Mouse (Mus musculus) leukemia stem cell, adult 10-12 weeks (primary cell): Measurements from ENCODE around the gene Rpl29. TPM values are rescaled to one million over a fixed set of nuclear protein-coding genes. Genes with fewer than 3 reads are reported as not detected.

Experiments
- polyA plus RNA-seq: library from polyadenylated mRNA; stranded (reverse); fragments of >175 nt; gene quantifications from 2 replicates; pipeline ENCODE4 v1.2.3, GENCODE M21; 2012; ENCODE audit warnings: low replicate concordance

The Rpl29 gene
- 53.8 and 70.0 TPM in 2 replicates for polyA plus RNA-seq

GRCm38 (mm10) chr9:106429221-106430014 is at the start of gene Rpl29:
Gene Rpl29, plus strand, starts transcription at chr9:106429454.

GRCm38 (mm10) chr9:106447348-106447747 is 18.1 kb downstream of the Rpl29 start, which contains the start of the genes Abhd14b and Abhd14a:
Gene Abhd14b, plus strand, starts transcription at chr9:106447459.
Gene Abhd14a, minus strand, starts transcription at chr9:106447678.

GRCm38 (mm10) chr9:106453271-106454070 is 24.2 kb downstream of the Rpl29 start, which contains the start of gene Pcbp4:
Gene Pcbp4, plus strand, starts transcription at chr9:106453291.

GRCm38 (mm10) chr9:106465571-106466200 is 36.4 kb downstream of the Rpl29 start, which contains the start of gene Gpr62:
Gene Gpr62, minus strand, starts transcription at chr9:106465938.

GRCm38 (mm10) chr9:106475663-106476001 is 46.4 kb downstream of the Rpl29 start, which contains the start of gene Rrp9:
Gene Rrp9, plus strand, starts transcription at chr9:106475963.

GRCm38 (mm10) chr9:106476924-106477484 is 47.8 kb downstream of the Rpl29 start, which contains the start of gene Parp3:
Gene Parp3, minus strand, starts transcription at chr9:106476949.

Other genes starting within 250 kb of the Rpl29 start
- gene Ppm1m, start 229.7 kb upstream of the Rpl29 start, polyA plus RNA-seq, result 28.1 and 40.4 TPM in 2 replicates
- gene Twf2, start 226.3 kb upstream of the Rpl29 start, polyA plus RNA-seq, result 28.1 and 30.5 TPM in 2 replicates
- 6.2 and 11.7 TPM in 2 replicates for gene Tlr9, start 206.9 kb upstream of the Rpl29 start, polyA plus RNA-seq
- 7.5 and 12.5 TPM in 2 replicates for gene Alas1, start 180.8 kb upstream of the Rpl29 start, polyA plus RNA-seq
- gene Poc1a, start 148.4 kb upstream of the Rpl29 start, polyA plus RNA-seq, result 2.0 and 6.9 TPM in 2 replicates
- gene Dusp7, start 60.8 kb upstream of the Rpl29 start, polyA plus RNA-seq, result 13.9 and 19.2 TPM in 2 replicates
- 7.9 and 24.2 TPM in 2 replicates for gene Acy1, start 8.9 kb downstream of the Rpl29 start, polyA plus RNA-seq
- 0.25 and 3.2 TPM in 2 replicates for gene Abhd14b, start 18.0 kb downstream of the Rpl29 start, polyA plus RNA-seq
- gene Abhd14a, start 18.2 kb downstream of the Rpl29 start, polyA plus RNA-seq, result 6.5 and 44.6 TPM in 2 replicates
- gene Pcbp4, start 23.8 kb downstream of the Rpl29 start, polyA plus RNA-seq, result 17.0 and 27.3 TPM in 2 replicates
- 0.08 TPM in 1 of 2 replicates, not detected in the other for gene Gpr62, start 36.5 kb downstream of the Rpl29 start, polyA plus RNA-seq
- 642 and 1,004 TPM in 2 replicates for gene Rrp9, start 46.5 kb downstream of the Rpl29 start, polyA plus RNA-seq
- 12.2 and 22.5 TPM in 2 replicates for gene Parp3, start 47.5 kb downstream of the Rpl29 start, polyA plus RNA-seq
- not detected in 2 replicates for gene Iqcf1, start 70.5 kb downstream of the Rpl29 start, polyA plus RNA-seq
- not detected in 2 replicates for gene Iqcf5, start 85.1 kb downstream of the Rpl29 start, polyA plus RNA-seq
- gene Iqcf3, start 132.2 kb downstream of the Rpl29 start, polyA plus RNA-seq, result not detected in 2 replicates
- gene Iqcf4, start 141.5 kb downstream of the Rpl29 start, polyA plus RNA-seq, result not detected in 2 replicates
- not detected in 2 replicates for gene Iqcf6, start 197.1 kb downstream of the Rpl29 start, polyA plus RNA-seq
- gene Grm2, start 226.6 kb downstream of the Rpl29 start, polyA plus RNA-seq, result not detected in 2 replicates